Mouse (Mus musculus): ENCODE results near the gene Kalrn.

Gene Kalrn

DNA sequence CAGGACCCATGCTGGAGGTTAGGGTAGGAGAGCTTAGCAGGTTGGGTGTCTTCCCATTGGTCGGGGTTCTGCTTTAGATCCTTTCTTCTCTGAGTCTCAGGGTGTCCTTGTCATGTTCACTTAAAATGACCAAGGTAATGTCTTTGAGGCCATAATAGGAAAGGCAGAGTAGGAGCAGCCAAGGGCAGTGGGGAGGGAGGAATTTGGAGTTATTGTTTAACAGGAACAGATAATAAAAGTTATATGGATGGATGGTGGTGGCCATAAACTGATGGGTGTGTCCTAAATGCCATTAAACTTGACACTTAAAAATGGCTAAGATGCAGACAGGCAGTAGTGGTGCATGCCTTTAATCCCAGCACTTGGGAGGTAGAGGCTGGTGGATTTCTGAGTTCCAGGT lies 584.2 kb downstream of the Kalrn start:
- no peak for DNase-seq (ENCODE audit: low spot score in 2 of 2)

DNA sequence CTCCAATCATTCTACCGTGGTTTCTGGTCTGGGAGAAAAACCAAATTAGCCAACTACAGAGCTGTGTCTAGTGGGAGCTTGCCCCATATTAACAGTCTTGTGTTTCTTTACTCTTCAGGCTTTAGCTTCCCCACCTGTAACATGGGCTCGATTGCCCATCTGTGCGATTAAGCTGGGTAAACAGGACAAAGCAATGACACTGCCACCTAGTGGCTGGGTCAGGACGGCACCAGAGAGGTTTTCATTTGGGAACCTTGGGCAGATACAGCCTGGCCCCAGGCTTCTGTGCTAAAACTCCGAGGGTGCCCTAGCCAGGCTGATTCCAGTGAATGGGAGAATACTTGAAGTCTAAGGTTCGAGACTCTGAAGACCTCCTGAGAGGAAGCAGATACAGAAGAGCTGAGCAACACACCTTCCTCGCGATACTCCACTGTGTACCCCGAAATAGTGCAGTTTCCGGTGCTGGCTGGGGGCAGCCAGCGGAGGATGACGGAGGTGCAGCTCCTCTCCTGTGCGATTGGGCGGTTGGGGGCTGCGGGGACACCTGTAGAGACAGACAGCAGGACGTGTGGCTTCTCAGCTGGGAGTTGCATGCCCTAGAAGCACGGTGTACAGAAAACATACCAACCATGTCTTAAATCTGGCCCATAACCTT lies 584.8 kb downstream of the Kalrn start:
- peak in 1 of 2 experiments; percentile 55 for DNase-seq (ENCODE audit: low spot score in 2 of 2)

DNA sequence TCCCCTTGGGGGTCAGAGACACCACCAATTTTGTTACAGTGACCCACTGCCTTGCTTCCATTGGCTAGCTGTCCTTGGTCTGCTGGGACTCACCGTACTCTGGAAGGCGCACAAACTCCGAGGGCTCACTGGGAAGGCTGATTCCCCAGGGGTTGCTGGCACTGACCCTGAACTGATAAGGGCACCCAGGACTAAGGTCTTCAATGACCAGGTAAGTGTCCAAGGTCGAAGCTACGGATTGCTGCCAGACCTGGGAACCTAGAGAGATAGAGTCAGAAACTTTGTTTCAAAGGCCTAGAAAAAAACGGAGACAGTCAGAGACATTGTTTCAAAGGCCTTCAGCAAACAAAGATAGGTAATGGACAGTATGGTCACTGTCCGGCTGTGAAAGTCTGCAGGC lies 586.3 kb downstream of the Kalrn start:
- DNase-seq (ENCODE audit: low spot score in 2 of 2): no peak

DNA sequence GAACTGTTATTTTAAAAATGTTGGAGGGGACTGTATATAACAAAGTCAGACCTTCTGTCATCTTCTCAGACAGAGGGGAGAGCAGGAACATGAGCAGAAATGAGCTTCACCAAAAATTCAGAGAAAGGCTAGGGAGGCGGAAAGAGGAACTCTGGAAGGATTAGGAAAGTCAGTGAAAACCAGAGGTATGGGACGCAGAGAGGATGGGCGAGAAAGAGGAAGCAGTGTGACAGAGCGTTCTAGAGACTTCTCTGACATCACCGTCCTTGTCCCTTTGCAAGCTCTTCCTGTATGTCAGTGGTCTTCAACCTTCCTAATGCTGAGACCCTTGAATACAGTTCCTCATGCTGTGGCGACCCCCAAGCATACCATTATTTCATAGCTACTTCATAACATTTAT lies 588.0 kb downstream of the Kalrn start:
- no peak for DNase-seq (ENCODE audit: low spot score in 2 of 2)

DNA sequence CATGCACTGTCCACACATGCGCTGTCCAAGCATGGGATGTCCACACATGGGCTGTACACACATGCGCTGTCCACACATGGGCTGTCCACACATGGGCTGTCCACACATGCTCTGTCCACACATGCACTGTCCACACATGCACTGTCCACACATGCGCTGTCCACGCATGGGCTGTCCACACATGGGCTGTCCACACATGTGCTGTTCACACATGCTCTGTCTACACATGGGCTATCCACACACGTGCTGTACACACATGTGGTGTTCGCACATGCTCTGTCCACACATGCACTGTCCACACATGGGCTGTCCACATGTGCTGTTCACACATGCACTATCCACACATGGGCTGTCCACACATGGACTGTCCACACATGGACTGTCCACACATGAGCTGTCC lies 589.6 kb downstream of the Kalrn start:
- no peak for DNase-seq (ENCODE audit: low spot score in 2 of 2)

DNA sequence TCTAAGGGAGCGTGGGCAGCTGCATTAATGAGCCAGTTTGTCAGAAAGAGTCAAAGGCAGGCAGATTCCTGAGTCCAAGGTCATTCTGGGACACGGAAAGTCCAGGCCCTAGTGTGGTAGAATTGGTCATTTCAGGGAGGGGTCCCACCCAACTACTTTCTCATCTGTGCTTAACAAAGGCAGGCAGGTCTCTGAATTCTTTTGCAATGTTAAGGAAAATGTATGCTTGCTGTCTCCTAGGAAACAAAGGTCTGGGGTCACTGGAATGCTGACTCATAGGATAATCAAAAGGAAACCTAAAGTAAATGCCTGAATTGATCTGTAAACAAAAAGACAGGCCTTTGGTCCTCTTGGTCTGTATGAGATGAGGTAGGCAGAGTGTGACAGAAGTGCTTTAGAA lies 593.5 kb downstream of the Kalrn start:
- DNase-seq (ENCODE audit: low spot score in 2 of 2): no peak

DNA sequence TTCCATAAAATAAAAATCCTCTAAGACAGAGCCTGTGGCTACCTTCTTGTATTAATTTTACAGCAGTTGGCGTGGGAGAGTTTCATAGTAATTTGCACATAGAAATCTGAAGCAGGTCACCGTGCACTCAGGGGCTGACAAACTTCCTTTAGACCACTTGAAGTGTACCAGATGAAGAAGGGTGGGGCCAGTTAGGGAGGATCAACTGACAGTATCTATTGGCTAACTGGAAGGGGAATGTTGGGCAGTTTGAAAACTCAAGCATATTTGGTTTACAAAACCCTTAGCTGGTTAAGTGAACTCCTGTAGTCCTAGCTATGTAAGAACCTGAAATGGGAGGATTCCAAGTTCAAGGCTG lies 606.1 kb downstream of the Kalrn start:
- no peak for DNase-seq (ENCODE audit: low spot score in 2 of 2)

DNA sequence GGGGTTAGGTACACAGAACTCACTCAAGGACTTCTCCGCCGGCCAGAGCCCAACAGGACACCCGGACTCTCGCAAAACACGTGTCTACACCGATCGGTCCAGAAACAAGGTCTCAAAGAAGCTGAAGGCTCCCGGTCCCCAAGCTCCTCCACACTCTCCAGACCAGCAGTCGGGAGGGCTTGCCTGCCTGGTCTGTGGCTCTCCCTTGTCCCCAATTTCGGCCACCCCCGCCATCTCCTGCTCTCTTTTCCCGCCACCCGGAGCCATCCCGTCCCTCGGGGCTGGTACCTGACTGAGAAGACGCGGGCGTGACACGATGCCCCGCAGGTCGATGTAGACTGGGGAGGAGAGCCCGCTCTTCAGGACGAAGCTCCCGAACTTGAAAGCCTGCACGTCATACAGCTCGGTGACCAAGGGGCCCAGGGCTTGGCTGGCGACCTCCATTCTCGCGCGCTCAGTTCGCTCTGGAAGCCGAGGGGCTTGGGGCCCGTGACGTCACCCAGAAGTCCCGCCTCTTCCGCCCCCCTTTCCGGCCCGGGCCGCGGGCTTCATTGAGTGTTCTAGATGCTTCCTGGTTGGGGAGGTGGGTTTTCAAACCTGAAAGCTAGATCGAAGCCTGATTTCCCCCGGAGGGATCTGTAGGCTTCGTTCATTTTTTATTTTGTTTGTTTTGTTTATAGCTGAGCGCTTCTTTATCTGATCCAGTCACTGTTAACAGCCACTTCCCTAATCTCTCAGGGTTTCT lies 606.6 kb downstream of the Kalrn start, which contains the start of gene Umps:
TSS of gene Umps (minus strand) at position 501 of the 745 bp plus-strand sequence.
- DNase-seq (ENCODE audit: low spot score in 2 of 2): peak; percentile 27 to 79

DNA sequence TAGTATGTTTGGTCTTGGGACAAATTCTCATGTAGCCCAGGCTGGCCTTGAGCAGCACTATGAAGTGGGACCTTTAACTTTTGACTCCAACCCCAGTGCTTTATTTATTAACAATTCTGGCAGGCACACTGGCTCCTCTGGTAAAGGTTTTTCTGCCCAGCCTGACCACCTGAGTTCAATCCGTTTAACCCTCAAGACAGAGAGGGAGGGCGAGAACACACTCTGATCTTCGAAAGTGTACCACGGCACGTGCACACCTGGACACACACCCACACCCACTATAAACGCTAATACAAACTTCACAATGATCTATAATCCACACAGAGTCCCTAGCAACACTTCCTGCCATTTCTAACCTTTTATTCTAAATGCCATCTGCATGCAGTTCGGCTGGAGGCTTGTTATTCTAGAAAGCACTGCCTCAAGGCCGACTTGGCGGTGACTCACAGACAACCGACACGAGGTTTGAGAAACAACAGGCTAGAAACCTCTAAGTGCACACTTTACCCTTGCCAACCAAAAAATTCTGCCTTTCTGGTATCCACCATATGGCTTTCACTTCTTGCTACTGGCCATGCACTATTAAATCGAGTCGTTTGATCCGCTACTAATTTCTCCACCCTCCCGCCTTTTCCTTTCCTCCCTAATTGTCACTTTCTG lies 607.3 kb downstream of the Kalrn start:
- DNase-seq (ENCODE audit: low spot score in 2 of 2): no peak

DNA sequence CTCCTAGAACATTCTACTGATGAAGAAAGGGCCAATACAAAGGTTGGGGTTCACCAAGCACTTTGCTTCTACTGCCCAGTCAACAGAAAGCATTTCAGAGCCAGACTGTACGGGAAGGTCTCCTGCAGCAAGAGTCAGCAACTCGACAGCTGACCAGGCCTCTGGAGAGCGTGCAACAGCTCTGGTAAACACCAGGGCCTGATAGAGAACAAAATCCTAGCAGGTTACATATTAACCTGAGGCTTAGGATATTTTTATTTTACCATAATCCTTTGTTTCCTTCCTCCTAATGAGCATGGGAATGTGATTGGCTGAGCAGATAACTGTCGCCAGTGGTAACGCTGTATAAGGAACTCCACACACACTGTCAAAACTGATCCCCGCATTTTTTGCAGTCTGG lies 609.8 kb downstream of the Kalrn start:
- no peak for DNase-seq (ENCODE audit: low spot score in 2 of 2)

DNA sequence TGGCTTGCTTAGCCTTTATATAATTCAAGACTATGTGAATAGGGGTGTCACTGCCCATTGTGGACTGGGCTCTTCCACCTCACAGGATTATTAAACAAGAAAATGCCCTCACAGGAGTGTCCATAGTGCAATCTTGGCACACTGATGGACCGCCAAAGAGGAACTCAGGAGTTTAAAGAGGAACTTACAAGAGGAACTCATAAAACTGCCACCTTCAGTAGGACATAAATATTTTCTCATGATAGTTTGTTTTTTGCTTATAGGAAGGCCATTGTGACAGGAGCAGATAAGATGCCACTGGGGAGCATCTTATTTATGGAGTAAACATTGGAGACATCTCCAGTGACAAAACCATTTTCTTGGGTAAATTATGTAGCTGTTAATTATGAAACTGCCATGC lies 618.5 kb downstream of the Kalrn start:
- DNase-seq (ENCODE audit: low spot score in 2 of 2): no peak

DNA sequence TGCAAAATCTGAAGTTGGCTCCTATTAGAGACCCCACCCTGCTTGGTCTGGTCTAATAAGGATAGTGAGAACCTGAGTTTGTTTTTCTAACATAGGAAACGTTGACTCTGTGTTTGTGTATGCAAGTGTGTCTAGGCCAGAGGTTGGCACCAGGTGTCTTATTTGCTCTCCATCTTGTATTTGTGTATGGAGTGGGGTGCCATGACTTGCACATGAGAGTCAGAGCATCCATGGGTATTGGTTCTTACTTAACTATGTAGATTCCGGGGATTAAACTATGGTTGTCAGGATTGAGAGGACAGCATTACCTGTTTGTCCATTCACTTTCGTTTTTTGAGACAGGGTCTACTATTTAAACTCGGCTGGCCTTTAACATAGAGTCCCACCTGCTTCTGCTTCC lies 620.3 kb downstream of the Kalrn start:
- DNase-seq (ENCODE audit: low spot score in 2 of 2): no peak

DNA sequence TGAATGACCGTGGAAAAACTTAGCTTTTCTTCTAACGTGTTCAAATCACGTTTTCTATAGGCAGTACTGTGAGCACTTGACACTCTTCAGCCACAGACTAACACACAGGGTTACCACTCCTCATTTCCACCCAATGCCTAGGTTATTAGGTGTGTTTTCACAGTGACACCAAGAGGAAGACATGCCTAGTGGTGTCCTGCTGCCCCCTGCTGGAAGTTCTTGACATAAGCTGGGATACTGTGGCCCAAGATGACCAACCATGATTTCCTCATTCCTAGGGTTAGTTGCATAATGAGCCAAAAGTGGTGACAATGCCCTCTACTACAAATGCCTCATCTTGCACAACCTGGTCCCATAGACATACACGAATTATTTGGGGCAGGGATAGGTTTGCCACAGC lies 622.5 kb downstream of the Kalrn start:
- DNase-seq (ENCODE audit: low spot score in 2 of 2): peak; percentile 48 to 86

DNA sequence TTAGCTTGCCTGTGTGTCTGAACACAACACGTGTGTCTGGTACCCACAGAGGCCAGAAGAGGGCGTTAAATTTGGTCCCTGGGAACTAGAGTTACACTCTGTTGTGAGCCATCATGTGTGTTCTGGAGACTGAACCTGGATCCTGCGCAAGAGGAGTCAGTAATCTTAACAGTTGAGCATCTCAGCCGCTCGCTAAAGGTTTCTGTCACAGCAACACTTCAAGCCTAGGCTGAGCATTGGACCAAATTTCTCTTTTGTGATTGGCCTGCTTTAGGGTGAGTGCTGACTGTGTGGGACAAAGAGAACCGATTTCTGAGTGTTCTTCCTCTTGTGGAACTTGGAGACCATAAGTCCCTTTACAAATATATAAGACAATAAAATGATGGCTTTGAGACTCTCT lies 622.9 kb downstream of the Kalrn start:
- no peak for DNase-seq (ENCODE audit: low spot score in 2 of 2)

DNA sequence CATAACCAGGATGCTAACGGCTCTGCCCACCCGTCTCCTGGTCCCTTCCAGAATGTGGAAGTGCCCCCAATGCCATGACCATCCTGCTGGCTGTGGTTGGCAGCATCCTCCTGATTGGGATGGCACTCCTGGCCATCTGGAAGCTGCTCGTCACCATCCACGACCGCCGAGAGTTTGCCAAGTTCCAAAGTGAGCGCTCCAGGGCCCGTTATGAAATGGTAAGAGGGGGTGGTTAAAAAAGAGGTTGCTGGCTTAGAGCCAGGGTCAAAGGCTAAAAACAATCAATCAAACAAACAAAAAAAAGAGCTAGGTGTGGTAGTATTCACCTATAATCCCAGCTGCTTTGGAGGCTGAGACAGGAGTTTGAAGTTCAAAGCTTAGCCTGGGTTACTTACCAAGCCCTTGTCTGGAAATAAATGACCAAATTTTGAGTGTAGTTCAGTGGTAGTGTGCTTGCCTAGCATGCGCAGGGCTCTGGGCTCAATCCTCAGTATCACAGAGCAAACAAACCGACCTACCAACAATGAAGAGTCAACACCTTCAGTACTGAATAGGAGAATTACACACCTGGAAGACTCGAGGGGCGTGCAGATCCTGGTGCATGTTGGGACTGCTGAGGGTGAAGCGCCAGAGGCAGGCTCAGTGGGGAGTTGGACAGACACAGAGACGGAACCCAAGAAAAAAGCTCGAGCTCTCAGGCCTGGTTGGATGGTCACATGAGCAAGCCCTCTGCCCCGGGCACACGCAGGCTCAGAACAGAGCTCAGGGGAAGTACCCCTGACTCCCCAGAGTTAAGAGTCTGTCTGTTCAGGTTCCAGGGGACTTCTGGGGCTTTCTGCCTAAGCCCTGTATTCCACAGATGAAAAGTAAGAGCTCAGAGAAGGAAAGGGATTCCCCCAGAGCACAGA lies 625.4 kb downstream of the Kalrn start:
- no peak for DNase-seq (ENCODE audit: low spot score in 2 of 2)

DNA sequence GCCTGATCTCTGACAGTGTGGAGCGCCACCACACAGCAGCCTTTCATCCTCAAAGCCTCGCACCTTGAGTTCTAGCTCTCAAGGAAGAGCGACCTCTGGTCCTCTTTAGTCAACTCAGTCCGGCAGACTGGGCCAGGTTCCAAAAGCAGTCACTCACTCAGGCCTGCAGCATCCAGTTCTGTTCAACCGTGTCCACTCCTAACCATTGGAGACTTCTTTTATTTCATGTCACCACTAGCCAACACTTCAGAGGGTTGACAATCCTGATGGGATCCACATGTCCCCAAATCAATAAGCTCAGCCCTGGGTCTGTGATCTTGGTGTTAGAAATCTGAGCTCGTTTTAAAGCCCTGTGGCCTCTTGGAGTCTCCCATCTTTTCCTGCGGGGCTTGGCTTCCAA lies 627.3 kb downstream of the Kalrn start:
- no peak for DNase-seq (ENCODE audit: low spot score in 2 of 2)

DNA sequence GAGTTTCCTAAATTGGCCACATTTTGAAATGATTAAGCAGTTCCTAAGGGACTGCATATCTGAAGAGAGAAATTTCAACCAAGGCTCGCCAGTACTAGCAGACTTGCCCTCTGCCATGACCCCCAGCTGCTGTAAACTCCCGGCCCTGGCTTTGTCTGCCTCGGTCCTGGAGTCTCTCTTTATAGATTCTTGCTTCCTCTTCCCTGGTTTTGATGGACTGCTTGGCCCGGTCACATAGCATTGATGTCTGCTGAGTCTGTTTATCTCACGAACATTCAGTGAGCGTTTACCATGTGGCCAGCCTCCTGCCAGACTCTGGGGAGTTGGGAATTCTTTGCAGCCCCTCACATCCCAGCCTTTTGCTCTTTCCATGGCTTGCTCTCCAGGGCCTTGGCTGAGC lies 628.6 kb downstream of the Kalrn start:
- no peak for DNase-seq (ENCODE audit: low spot score in 2 of 2)

DNA sequence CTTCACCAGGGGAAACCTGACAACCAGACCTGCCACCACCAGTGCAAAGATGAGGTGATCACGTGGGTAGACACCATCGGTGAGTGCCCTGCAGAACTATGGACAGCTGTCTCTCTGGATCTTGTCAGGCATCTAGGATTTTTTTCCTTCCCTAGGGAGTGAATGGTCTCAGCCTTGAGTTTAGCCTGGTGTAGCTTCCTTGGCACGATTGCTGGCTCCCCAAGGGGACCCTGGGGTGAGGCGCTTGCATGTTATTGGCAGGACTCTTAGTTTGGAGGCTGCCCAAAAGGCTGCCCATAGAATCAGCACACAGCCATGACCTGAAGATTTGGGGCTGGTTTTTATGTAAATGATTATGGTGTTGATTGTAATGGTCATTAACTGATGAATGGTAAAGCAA lies 629.2 kb downstream of the Kalrn start:
- no peak for DNase-seq (ENCODE audit: low spot score in 2 of 2)

DNA sequence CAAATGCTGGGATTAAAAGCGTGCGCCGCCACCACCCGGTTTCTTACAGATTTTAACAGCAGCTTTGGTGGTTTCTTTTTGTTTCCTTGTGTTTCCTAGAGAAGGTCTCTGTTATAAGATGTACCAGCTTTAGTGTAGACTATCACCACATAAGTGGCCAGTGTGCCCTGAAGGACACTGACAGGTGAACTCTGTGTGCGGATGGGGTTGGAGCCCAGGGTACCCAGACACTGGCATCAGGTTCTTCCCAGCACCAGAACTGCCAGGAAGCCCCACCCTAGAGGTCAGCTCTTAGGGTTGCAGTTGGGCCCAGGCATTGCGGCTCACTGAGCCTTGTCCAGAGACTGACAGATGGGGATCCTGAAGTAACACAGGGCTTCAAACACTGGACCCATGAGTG lies 629.9 kb downstream of the Kalrn start:
- no peak for DNase-seq (ENCODE audit: low spot score in 2 of 2)

DNA sequence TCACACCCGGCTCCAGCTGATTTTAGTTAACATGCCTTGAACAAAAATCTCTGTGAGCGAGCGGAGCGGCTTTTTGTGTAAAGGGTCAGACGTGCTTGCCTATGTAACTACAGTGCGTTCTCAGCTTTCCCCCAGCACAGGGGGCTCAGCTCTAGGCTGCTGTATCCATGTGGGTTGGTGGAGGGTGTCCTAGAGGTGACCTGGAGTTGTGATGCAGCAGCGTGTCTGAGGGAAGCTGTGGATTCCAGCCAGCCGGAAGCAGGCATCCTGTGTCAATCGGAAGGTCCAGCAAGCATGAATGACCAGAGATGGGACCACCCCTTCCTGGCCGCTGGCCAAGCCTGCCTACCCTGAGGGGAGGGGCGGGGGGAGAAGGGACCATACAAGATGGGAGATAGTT lies 631.0 kb downstream of the Kalrn start:
- no peak for DNase-seq (ENCODE audit: low spot score in 2 of 2)

DNA sequence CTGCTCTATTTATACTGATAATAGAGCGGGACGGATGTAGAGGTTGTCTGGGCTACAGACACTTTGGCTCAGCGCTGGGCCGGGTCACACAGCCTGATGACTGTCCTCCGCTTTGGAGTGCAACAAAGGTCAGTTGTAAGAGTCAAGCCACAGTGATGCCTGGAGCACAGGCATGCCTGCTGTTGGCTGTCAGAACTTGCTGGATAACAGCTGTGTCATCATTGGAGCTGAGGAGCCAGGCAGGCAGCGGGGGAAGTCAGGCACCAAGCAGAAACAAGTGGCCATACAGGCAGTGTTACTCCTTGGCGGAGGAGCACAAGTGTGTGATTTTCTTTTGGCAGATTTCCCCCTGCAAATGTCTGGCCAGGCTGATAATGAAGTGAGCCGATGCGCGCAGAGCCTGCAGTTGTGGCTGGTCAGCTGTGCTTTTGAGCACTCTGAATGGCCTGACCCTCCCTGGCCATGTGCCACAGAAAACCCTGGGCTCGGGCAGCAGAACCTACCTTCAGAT lies 632.0 kb downstream of the Kalrn start:
- DNase-seq (ENCODE audit: low spot score in 2 of 2): peak in 1 of 2 experiments; percentile 15

DNA sequence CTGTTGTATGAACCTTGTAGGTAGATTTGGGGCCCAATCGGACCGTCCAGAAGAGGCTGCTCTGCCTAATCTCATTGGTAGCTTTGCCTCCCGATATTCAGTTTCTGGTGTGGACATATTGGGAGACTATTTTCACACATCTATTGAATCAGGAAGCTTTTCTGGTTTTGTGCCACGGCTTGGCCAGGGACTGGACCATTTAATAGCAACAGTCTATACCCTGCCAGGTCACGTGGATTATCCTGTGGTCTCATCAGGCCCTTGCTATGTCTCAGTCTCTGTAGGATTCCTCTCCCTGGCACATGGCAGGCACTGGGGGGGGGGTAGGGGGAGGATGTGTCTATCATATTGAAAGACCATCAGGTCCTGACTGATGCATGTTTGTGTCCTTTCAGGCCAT lies 633.2 kb downstream of the Kalrn start:
- no peak for DNase-seq (ENCODE audit: low spot score in 2 of 2)
